Mouse (Mus musculus): ENCODE measurements around the gene Treml1.

GRCm38 (mm10) chr17:48363421-48363965 is 3.8 kb downstream of the Treml1 start:
- TF ChIP-seq POLR2AphosphoS5 (IDR thresholded peaks at IDR 0.05; ENCODE audit: borderline replicate concordance, low read depth, low read length) (no peak), ZMIZ1 (IDR thresholded peaks at IDR 0.05; ENCODE audit: low read depth, low read length) (no peak), CTCF (IDR thresholded peaks at IDR 0.05 in 2 of 3, conservative IDR thresholded peaks at IDR 0.05 in 1 of 3; ENCODE audit: control insufficient read depth in 1 of 3, insufficient read depth in 1 of 3, low read depth in 2 of 3, low read length in 3 of 3, poor library complexity in 1 of 3, severe bottlenecking in 1 of 3) (no peak), EP300 (IDR thresholded peaks at IDR 0.05; ENCODE audit: low read depth in 1 of 2, low read length in 2 of 2) (peak; percentile 21 to 60; a peak in 2 of 4 replicates), POLR2A (IDR thresholded peaks at IDR 0.05; ENCODE audit: control insufficient read depth in 1 of 2, insufficient read depth in 1 of 2, low read depth in 1 of 2, low read length in 2 of 2, poor library complexity in 1 of 2) (no peak), USF1 (IDR thresholded peaks at IDR 0.05; ENCODE audit: low read depth, low read length) (no peak), ZNF384 (IDR thresholded peaks at IDR 0.05; ENCODE audit: low read depth, low read length) (no peak), ZKSCAN1 (IDR thresholded peaks at IDR 0.05; ENCODE audit: low read depth, low read length) (no peak), RCOR1 (IDR thresholded peaks at IDR 0.05; ENCODE audit: low read depth, low read length) (0 out of 2 replicates have a peak, but pooled peaks have one; percentile 25), ZC3H11A (IDR thresholded peaks at IDR 0.05; ENCODE audit: low read depth, low read length) (no peak), ETS1 (IDR thresholded peaks at IDR 0.05; ENCODE audit: low read depth, low read length) (peak; percentile 27; the same call in 1 of the 2 replicates)

All from MEL (cell line).